8 mouse cellular contexts compared by ENCODE assay signal in the genomic region with DNA sequence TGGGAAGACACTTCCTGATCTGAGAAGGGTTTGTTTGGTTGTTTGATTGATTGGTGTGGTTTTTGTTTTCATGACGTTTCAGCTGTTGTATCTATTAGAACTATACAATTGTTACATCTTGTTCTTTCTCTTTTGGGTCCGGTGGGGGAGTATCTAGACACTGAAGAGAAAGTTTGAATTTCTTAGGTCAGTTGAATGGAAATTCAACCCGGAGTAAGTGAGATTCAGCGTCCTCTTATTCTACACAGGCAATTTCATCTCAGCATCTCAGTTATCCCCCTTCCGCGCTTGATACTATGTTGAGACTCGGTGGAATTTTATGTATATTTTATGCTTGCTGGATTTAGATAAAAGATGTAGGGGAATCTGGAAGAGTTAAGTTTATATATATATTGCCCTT. TPM values are rescaled to one million over a fixed set of nuclear protein-coding genes. Genes with fewer than 3 reads are reported as not detected.
A peak's percentile ranks its signal among the peaks of the same experiment; 100 is the strongest.
DNase-seq lines count a peak whose midpoint lies in the region; ATAC-seq and TF ChIP-seq lines count a peak whose summit lies in the region.

No protein-coding gene starts in this region.

- peak overlapping the region; percentile 90 for H3K4me3 ChIP-seq in gastrocnemius, adult 2 months
- H3K4me3 ChIP-seq in C2C12 (ENCODE audit: insufficient read depth, poor library complexity, severe bottlenecking): peak overlapping the region; percentile 52
- peak overlapping the region; percentile 25 for H3K4me3 ChIP-seq in forebrain, embryonic 13.5 days
- peak overlapping the region; percentile 72 for H3K4me3 ChIP-seq in liver, embryonic 12.5 days

- intact Hi-C loops in gastrocnemius, adult 2 months (cut with DNase I): loop anchor here (2.0 kb wide), 1 partner anchor 20 kb away; no protein-coding TSS in a partner anchor

- no peak for ATAC-seq in forebrain, embryonic 13.5 days
- no peak for ATAC-seq in liver, embryonic 12.5 days

- no peaks in the 10 kb centered on the region for H3K36me3 ChIP-seq in C2C12 (ENCODE audit: control insufficient read depth, insufficient read depth)
- H3K36me3 ChIP-seq in forebrain, embryonic 13.5 days (ENCODE audit: poor library complexity, severe bottlenecking): no peaks in the 10 kb centered on the region
- no peaks in the 10 kb centered on the region for H3K36me3 ChIP-seq in liver, embryonic 12.5 days

- H3K9ac ChIP-seq in forebrain, embryonic 13.5 days: no peak overlapping the region
- H3K9ac ChIP-seq in liver, embryonic 12.5 days: peak overlapping the region; percentile 70

- H3K4me1 ChIP-seq in forebrain, embryonic 13.5 days: no peaks in the 10 kb centered on the region
- peaks cover 6% of the 10 kb centered on the region; the same call in 1 of the 2 replicates for H3K4me1 ChIP-seq in liver, embryonic 12.5 days

- no peaks in the 10 kb centered on the region for H3K27me3 ChIP-seq in C2C12 (ENCODE audit: control insufficient read depth, insufficient read depth, insufficient read length)
- no peaks in the 10 kb centered on the region for H3K27me3 ChIP-seq in forebrain, embryonic 13.5 days
- H3K27me3 ChIP-seq in liver, embryonic 12.5 days (replicated peaks): no peaks in the 10 kb centered on the region

- 10% methylated on average over 7 of the region's 7 CpGs for WGBS in forebrain, embryonic 13.5 days
- WGBS in liver, embryonic 12.5 days (ENCODE audit: insufficient replicate concordance): 11% methylated on average over 7 of the region's 7 CpGs

- H3K79me3 ChIP-seq in C2C12 (ENCODE audit: low read depth): no peaks in the 10 kb centered on the region

- no peaks in the 10 kb centered on the region for H3K79me2 ChIP-seq in C2C12 (ENCODE audit: control insufficient read depth, insufficient read depth)

- peak overlapping the region; percentile 94 for H3K27ac ChIP-seq in gastrocnemius, adult 2 months
- no peak overlapping the region for H3K27ac ChIP-seq in forebrain, embryonic 13.5 days
- 0 out of 2 replicates have a peak overlapping the region, but pooled peaks have one; percentile 37 for H3K27ac ChIP-seq in liver, embryonic 12.5 days

- peak overlapping the region; percentile 73 for H3K4me2 ChIP-seq in forebrain, embryonic 13.5 days
- peak overlapping the region; percentile 70 for H3K4me2 ChIP-seq in liver, embryonic 12.5 days

- DNase-seq in gastrocnemius, adult 2 months: no peak
- DNase-seq in gastrocnemius, adult 8-10 months (ENCODE audit: low spot score in 2 of 2): no peak
- no peak for DNase-seq in natural killer cell, adult 2 months (ENCODE audit: low spot score in 2 of 2)
- DNase-seq in T-cell, adult 2 months (ENCODE audit: low spot score): no peak
- no peak for DNase-seq in frontal cortex, postnatal 25 days (ENCODE audit: low spot score in 2 of 2)

- no peak overlapping the region for H3ac ChIP-seq in C2C12 (ENCODE audit: control insufficient read depth, insufficient read length, low read depth)

- no peak for TF ChIP-seq CTCF in gastrocnemius, adult 2 months (IDR thresholded peaks at IDR 0.05)
- no peak for TF ChIP-seq CTCF in C2C12 (IDR thresholded peaks at IDR 0.05; ENCODE audit: control insufficient read depth, insufficient read depth, insufficient read length)

- no peaks in the 10 kb centered on the region for H3K9me3 ChIP-seq in forebrain, embryonic 13.5 days (replicated peaks)
- H3K9me3 ChIP-seq in liver, embryonic 12.5 days (replicated peaks): no peaks in the 10 kb centered on the region

TF ChIP-seq in C2C12, 6 proteins besides CTCF, POLR2A, EP300 and RAD21:
- TF ChIP-seq MAX (IDR thresholded peaks at IDR 0.05) (no peak), FOSL1 (IDR thresholded peaks at IDR 0.05; ENCODE audit: insufficient read depth, low read length, poor library complexity, severe bottlenecking) (no peak), MYOD1 (IDR thresholded peaks at IDR 0.05; ENCODE audit: control insufficient read depth, insufficient read length, low read depth) (no peak), CEBPB (IDR thresholded peaks at IDR 0.05; ENCODE audit: low read depth) (no peak)

RNA-seq across cellular contexts. Expression of a gene that starts 21.0 kb away (rescaled TPM):
- total RNA-seq in gastrocnemius, adult 2 months (2021): 10 to 100 TPM; 18.2 to 26.7 TPM
- 10 to 100 TPM; 18.7 to 26.3 (median 20.5) TPM for total RNA-seq in gastrocnemius, adult 8-10 months (2022)
- polyA plus RNA-seq in C2C12 (2012; fragmentation: generic; extraction: Trizol): 21.9 TPM
- 80.3 and 83.3 TPM in 2 replicates for polyA plus RNA-seq in forebrain, embryonic 13.5 days (2015; fragmentation: Nextera tagmentation; extraction: Ambion mirVana)
- polyA plus RNA-seq in liver, embryonic 12.5 days (2016; fragmentation: Nextera tagmentation; extraction: Ambion mirVana): 40.1 and 42.4 TPM in 2 replicates

RNA-seq across cellular contexts. Expression of a gene that starts 21.4 kb away (rescaled TPM):
- 10 to 100 TPM; 10.5 to 11.4 TPM for total RNA-seq in gastrocnemius, adult 2 months (2021)
- 10 to 100 TPM; 12.1 to 13.0 (median 12.5) TPM for total RNA-seq in gastrocnemius, adult 8-10 months (2022)
- 1.1 TPM for polyA plus RNA-seq in C2C12 (2012; fragmentation: generic; extraction: Trizol)
- polyA plus RNA-seq in forebrain, embryonic 13.5 days (2015; fragmentation: Nextera tagmentation; extraction: Ambion mirVana): 5.1 and 5.9 TPM in 2 replicates
- 5.0 and 5.4 TPM in 2 replicates for polyA plus RNA-seq in liver, embryonic 12.5 days (2016; fragmentation: Nextera tagmentation; extraction: Ambion mirVana)

Comparison
In these comparisons a context has a peak if more than half of its experiments do, and no peak if none do; other contexts are left out.
1. H3K4me3 ChIP-seq: peak in every context shown above with its lines; median percentile 90 in gastrocnemius, adult 2 months; 72 in liver, embryonic 12.5 days; 52 in C2C12; 25 in forebrain, embryonic 13.5 days.